Mouse (Mus musculus): ENCODE measurements at regions not wholly inside any gene's neighbourhood (a gene's known extent, or its start where the extent isn't known, plus 50 kb on each side); places are given as distances from the start of the nearest gene placed in this dataset.

GRCm38 (mm10) chr2:146630179-146630578 lies 118.0 kb upstream of the Ralgapa2 start:
- Histone ChIP-seq H3K4me1 (no peaks in the 10 kb centered on the region; the same call in 1 of the 2 replicates), H3K9me3 (no peaks in the 10 kb centered on the region), H3K27me3 (replicated peaks) (peaks cover 22% of the 10 kb centered on the region), H3K4me2 (replicated peaks) (no peak overlapping the region), H3K9ac (no peak overlapping the region), H3K27ac (no peak overlapping the region), H3K36me3 (no peaks in the 10 kb centered on the region), H3K4me3 (no peak overlapping the region)
- no peak for ATAC-seq (ENCODE audit: low FRiP score, low read depth)
- WGBS, result 80% methylated on average over 3 of the region's 3 CpGs

DNA sequence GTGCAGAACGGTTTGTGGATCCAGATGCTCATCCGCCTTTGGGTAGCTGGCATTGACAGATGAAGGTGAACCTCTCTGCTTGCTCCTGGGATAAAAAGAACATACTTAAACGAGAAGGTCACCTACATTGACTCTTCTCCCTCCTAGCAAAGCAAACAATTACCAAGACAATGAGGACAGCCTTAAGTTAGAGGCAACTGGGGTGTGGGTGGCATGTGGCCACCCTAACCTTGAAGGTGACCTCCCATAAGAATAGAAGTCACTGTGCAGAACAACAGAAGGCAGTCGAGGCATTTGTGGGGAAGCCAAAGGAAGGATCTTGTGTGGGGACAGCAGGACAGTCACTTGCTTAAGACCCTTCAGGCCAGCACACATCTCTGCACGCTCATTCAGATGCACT lies 119.0 kb upstream of the Ralgapa2 start:
- Histone ChIP-seq H3K9ac (no peak overlapping the region), H3K9me3 (no peaks in the 10 kb centered on the region), H3K27me3 (replicated peaks) (peaks cover 26% of the 10 kb centered on the region), H3K4me1 (no peaks in the 10 kb centered on the region; the same call in 1 of the 2 replicates), H3K27ac (no peak overlapping the region), H3K36me3 (no peaks in the 10 kb centered on the region), H3K4me2 (replicated peaks) (no peak overlapping the region), H3K4me3 (no peak overlapping the region)
- 71% methylated on average over 5 of the region's 5 CpGs for WGBS
- no peak for ATAC-seq (ENCODE audit: low FRiP score, low read depth)

DNA sequence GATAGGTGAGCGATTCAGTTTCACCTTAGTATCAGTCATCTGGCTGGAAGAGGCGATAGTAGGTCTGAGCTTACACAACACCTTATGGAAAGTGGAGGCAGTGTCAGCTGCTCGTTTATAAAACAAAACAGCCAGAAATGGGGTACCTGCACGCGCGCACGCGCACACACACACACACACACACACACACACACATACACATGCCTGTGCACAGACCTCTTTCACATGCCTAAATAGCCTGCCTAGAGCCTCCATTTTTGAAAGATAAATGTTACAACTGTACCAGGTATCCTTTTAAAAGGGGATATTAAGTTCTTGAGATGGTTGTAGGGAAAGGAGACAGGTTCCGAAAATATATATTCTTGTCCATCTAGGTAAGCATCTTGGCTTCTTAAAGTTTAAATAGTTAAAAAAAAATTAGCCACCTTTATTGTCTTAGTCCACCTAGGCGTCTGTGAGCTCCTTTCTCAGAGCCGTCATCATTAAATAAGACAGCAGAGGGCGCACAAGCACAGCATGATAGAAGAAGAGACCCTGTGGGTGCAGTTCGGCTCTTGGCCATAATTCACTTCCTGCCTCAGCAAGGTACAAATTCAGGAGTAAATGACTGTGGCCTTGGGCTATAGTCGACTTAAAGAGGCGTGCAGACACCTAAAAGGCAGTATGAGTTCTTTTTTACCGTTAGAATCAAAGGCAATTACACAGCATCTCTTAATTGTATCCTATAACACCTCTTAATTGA lies 121.4 kb upstream of the Ralgapa2 start:
- Histone ChIP-seq H3K4me1 (no peaks in the 10 kb centered on the region), H3K27ac (no peak overlapping the region), H3K9me3 (no peaks in the 10 kb centered on the region), H3K27me3 (replicated peaks) (peaks cover 26% of the 10 kb centered on the region), H3K36me3 (no peaks in the 10 kb centered on the region), H3K4me2 (replicated peaks) (no peak overlapping the region), H3K9ac (no peak overlapping the region), H3K4me3 (no peak overlapping the region)
- WGBS, result 52% methylated on average over 16 of the region's 16 CpGs
- peak; percentile 87 for ATAC-seq (ENCODE audit: low FRiP score, low read depth)

GRCm38 (mm10) chr2:146637573-146637972 lies 125.4 kb upstream of the Ralgapa2 start:
- Histone ChIP-seq H3K4me2 (replicated peaks) (no peak overlapping the region), H3K4me3 (no peak overlapping the region), H3K9me3 (no peaks in the 10 kb centered on the region), H3K27ac (no peak overlapping the region), H3K9ac (no peak overlapping the region), H3K36me3 (no peaks in the 10 kb centered on the region), H3K27me3 (replicated peaks) (peaks cover 16% of the 10 kb centered on the region), H3K4me1 (no peaks in the 10 kb centered on the region)
- ATAC-seq (ENCODE audit: low FRiP score, low read depth), result no peak
- WGBS, result 84% methylated on average over 5 of the region's 5 CpGs

DNA sequence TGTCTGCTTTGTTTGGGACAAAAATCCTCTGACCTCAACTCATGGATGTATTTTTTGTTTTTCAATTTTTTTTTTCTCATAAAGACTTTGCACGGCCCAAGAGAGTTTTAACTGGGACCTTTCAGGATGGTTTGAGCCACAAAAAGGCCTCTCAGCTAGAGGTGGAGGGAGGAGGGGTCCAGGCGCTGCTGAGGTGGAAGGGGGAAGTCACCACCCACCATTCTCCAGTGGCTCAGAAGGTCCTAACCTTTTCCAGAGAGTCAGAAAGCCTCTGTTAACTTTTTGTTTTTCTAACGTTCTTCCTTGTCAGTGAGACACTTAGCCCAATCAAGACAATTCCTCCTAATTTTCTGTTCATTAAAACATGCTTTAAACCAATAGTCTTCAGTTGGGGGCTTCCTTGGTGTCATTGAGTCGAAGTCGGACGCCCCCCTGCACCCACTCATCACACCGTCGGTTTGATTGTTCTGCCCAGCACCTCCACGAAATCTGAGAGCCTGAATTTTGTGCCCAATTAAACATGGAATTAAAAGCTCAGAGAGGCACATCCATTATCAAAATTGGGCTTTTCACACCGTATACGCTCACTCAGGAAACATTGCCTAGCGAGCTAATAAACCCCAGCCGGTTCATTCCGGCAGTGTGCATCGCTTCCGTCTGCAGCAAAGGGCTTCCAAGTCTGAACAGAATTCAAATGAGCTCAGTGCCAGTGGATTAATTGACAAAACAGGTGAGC lies 134.3 kb upstream of the Ralgapa2 start:
- H3K9me3 ChIP-seq, result no peaks in the 10 kb centered on the region
- peak; percentile 70 for ATAC-seq (ENCODE audit: low FRiP score, low read depth)

DNA sequence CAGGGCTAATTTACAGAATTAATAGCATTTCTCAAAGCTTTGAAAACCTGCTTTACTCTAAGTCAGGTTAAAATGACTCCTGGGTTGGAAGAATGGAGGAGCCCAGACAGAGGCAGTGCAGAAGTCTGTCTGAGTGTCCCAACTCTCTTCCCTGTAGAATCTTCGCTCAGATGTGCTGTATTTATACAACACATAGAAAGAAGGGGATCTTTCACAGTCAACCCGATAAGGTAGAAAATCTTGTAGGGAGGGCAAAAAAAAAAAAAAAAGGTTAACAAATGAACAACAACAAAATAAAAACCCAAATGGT lies 134.8 kb upstream of the Ralgapa2 start:
- Histone ChIP-seq H3K27ac (no peak overlapping the region), H3K4me1 (peaks cover 5% of the 10 kb centered on the region; the same call in 1 of the 2 replicates), H3K36me3 (no peaks in the 10 kb centered on the region), H3K27me3 (replicated peaks) (no peaks in the 10 kb centered on the region), H3K9ac (no peak overlapping the region), H3K9me3 (no peaks in the 10 kb centered on the region), H3K4me3 (no peak overlapping the region), H3K4me2 (replicated peaks) (peak overlapping the region; percentile 18; the same call in 1 of the 2 replicates)
- WGBS, result 86% methylated on average over 2 of the region's 2 CpGs
- ATAC-seq (ENCODE audit: low FRiP score, low read depth), result peak; percentile 38; the same call in 1 of the 2 replicates

More for the DNA sequence above, 134.3 kb upstream of the Ralgapa2 start:
- no peak overlapping the region for H3K27ac ChIP-seq
- no peaks in the 10 kb centered on the region for H3K36me3 ChIP-seq
- WGBS, result 23% methylated on average over 16 of the region's 16 CpGs
- H3K4me2 ChIP-seq (replicated peaks), result peak overlapping the region; percentile 18; the same call in 1 of the 2 replicates
- H3K4me3 ChIP-seq, result no peak overlapping the region
- peaks cover 5% of the 10 kb centered on the region; the same call in 1 of the 2 replicates for H3K4me1 ChIP-seq
- no peak overlapping the region for H3K9ac ChIP-seq
- no peaks in the 10 kb centered on the region for H3K27me3 ChIP-seq (replicated peaks)

DNA sequence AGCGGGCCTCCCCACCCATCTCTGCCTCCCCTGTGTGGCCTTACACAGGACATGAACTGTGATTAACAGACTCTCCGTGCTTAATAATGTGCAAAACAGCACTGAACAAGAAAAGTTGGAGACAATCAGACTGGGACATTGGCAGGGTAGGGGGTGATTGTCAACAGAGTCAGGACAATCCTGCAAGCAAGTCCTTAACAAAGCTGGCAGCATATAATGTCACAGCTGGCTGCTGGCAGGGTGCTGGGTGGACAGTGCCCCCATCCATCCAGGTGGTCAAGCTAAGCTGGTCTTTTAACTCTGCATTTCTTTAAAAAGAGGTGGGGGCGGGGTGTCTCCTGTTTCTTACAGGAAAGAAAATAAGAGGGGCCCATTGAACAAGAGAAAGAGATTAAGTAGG lies 149.2 kb upstream of the Ralgapa2 start:
- Histone ChIP-seq H3K9ac (no peak overlapping the region), H3K9me3 (no peaks in the 10 kb centered on the region), H3K4me3 (no peak overlapping the region), H3K27me3 (replicated peaks) (no peaks in the 10 kb centered on the region), H3K27ac (no peak overlapping the region), H3K4me1 (no peaks in the 10 kb centered on the region), H3K4me2 (replicated peaks) (no peak overlapping the region), H3K36me3 (no peaks in the 10 kb centered on the region)
- WGBS, result 69% methylated on average over 3 of the region's 3 CpGs
- ATAC-seq (ENCODE audit: low FRiP score, low read depth), result no peak

DNA sequence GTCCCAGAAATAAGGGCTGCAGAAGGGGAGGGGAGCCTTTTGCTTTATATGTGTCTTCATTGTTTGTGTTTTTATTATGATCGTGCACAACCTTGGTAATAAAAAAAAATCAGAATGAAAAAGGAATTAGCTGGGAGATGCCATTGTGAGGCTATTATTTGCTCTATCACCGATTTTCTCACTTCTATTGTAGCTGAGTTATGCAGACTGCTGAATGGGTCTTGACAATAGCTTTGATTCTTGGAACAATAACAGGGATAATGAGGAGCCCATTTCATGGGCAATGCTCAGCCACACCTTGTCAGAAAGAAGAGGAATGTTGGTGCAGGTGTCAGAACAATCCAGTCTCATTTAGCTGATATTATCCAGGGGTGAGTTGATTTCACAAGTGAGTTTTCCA lies 160.6 kb upstream of the Ralgapa2 start:
- H3K4me3 ChIP-seq, result no peak overlapping the region

DNA sequence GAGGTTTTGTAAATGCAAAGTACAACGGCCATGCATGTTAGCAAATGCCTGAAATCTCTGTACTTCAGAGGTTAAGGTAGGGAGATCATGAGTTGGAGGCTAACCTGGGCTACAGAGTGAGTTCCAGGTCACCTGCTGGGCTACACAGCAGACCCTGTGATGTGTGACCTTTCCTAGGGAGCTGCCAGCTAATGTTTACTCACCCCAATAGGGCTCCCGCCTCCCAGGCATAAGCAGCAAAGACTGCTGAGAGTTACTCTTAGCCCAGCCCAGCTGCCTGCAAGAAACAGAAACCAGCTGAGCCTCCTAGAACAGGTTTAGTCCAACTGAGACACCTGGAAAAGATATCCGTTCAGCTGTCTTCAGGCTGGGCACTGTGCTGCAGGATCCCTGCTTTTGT lies 169.8 kb upstream of the Ralgapa2 start:
- H3K4me1 ChIP-seq, result no peaks in the 10 kb centered on the region
- H3K27me3 ChIP-seq (replicated peaks), result no peaks in the 10 kb centered on the region
- no peak for ATAC-seq (ENCODE audit: low FRiP score, low read depth)
- 83% methylated on average over 3 of the region's 3 CpGs for WGBS
- H3K4me3 ChIP-seq, result no peak overlapping the region
- H3K9ac ChIP-seq, result no peak overlapping the region
- no peaks in the 10 kb centered on the region for H3K36me3 ChIP-seq
- H3K27ac ChIP-seq, result no peak overlapping the region
- no peak overlapping the region for H3K4me2 ChIP-seq (replicated peaks)
- H3K9me3 ChIP-seq, result no peaks in the 10 kb centered on the region

More for the DNA sequence above, 160.6 kb upstream of the Ralgapa2 start:
- ATAC-seq (ENCODE audit: low FRiP score, low read depth), result no peak
- no peak overlapping the region for H3K27ac ChIP-seq
- no peak overlapping the region for H3K9ac ChIP-seq
- H3K4me1 ChIP-seq, result no peaks in the 10 kb centered on the region
- H3K36me3 ChIP-seq, result no peaks in the 10 kb centered on the region
- 32% methylated on average over 2 of the region's 2 CpGs for WGBS
- no peaks in the 10 kb centered on the region for H3K27me3 ChIP-seq (replicated peaks)
- no peaks in the 10 kb centered on the region for H3K9me3 ChIP-seq
- no peak overlapping the region for H3K4me2 ChIP-seq (replicated peaks)

DNA sequence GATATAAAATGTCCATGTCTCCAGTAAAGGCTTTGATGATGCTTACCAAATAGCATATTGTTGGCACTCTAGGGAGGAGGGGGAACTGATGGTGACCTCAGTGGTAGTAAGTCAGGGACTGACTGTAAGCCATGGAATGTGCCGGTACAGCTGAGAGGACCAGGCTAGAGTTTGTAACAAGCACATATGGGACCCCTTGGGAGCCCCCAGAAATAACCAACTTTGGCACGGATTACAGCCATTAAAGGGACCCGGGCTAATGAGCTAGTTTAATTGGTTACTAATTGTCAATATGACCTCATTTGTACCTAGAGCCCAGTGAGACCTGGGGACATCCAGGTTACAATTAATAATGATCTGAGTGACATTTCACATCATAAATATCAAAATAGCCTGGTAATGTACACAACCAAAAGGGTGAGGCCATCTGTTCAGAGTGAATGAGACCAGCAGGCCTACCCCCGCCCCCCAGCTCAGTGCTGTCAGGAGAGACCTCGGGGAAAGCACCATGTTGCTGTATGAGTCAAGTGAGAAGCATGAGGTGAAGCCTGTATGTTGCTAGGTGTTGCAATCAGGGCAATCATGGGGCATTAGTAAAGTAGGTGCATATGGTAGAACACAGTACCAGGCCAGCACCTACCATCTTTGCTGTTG lies 169.7 kb upstream of the Kiz start:
- 68% methylated on average over 5 of the region's 5 CpGs for WGBS
- no peak overlapping the region for H3K9ac ChIP-seq
- no peak overlapping the region for H3K27ac ChIP-seq
- no peaks in the 10 kb centered on the region for H3K9me3 ChIP-seq
- H3K4me3 ChIP-seq, result no peak overlapping the region
- no peaks in the 10 kb centered on the region for H3K27me3 ChIP-seq (replicated peaks)
- H3K36me3 ChIP-seq, result no peaks in the 10 kb centered on the region
- H3K4me2 ChIP-seq (replicated peaks), result no peak overlapping the region
- no peaks in the 10 kb centered on the region for H3K4me1 ChIP-seq
- ATAC-seq (ENCODE audit: low FRiP score, low read depth), result peak; percentile 55

GRCm38 (mm10) chr2:146688544-146688943 lies 167.1 kb upstream of the Kiz start:
- H3K9me3 ChIP-seq, result no peaks in the 10 kb centered on the region
- no peak overlapping the region for H3K4me3 ChIP-seq
- no peak for ATAC-seq (ENCODE audit: low FRiP score, low read depth)
- no peak overlapping the region for H3K4me2 ChIP-seq (replicated peaks)
- no peaks in the 10 kb centered on the region for H3K27me3 ChIP-seq (replicated peaks)
- 77% methylated on average over 7 of the region's 7 CpGs for WGBS
- H3K27ac ChIP-seq, result no peak overlapping the region
- H3K9ac ChIP-seq, result no peak overlapping the region
- H3K36me3 ChIP-seq, result no peaks in the 10 kb centered on the region
- no peaks in the 10 kb centered on the region for H3K4me1 ChIP-seq

DNA sequence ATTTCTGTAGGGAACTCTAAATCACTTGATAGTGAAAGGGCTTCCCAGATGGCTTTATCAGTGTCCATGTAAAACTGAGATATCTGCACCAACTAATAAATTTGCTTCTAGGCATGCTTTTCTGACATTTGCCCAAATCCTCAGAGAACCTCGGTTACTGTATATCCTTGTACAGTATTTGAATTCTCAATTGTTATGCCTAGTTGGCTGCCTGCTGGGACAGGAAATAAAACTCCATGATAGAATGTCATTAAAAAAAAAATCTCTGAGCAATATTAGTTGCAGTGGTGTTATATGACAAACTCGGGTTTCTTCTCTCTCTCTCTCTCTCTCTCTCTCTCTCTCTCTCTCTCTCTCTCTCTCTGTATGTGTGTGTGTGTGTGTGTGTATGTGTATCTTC lies 162.2 kb upstream of the Kiz start:
- Histone ChIP-seq H3K36me3 (no peaks in the 10 kb centered on the region), H3K4me2 (replicated peaks) (no peak overlapping the region), H3K9ac (no peak overlapping the region), H3K9me3 (no peaks in the 10 kb centered on the region), H3K27me3 (replicated peaks) (no peaks in the 10 kb centered on the region), H3K4me3 (no peak overlapping the region), H3K4me1 (peaks cover 5% of the 10 kb centered on the region), H3K27ac (no peak overlapping the region)
- 57% methylated on average over 2 of the region's 2 CpGs for WGBS
- peak; percentile 30; the same call in 1 of the 2 replicates for ATAC-seq (ENCODE audit: low FRiP score, low read depth)

Measured in neural tube, embryonic 12.5 days (tissue).